Mouse (Mus musculus) CH12.LX (cell line): ENCODE data around the gene Cd40. TPM values are rescaled to one million over a fixed set of nuclear protein-coding genes. Genes with fewer than 3 reads are reported as not detected.

Experiments
- DNase-seq: peaks from one replicate; pipeline ENCODE4 v3.0.0-alpha.2; 2013; ENCODE audit errors: extremely low read depth
- H3K27ac ChIP-seq: 2 replicates; pipeline ENCODE4 v1.5.1; 2012; ENCODE audit warnings: low read depth, mild to moderate bottlenecking, control low read depth, moderate library complexity; ENCODE audit not compliant: insufficient read depth
- H3K27me3 ChIP-seq: replicated peaks from 2 replicates; pipeline ENCODE3; 2012; ENCODE audit warnings: inconsistent platforms
- H3K36me3 ChIP-seq, 2 experiments: replicated peaks in 1 of 2; 2 replicates each; pipeline versions ENCODE3 to v1.6.1; 2012; ENCODE audit warnings: inconsistent platforms in 1 of 2, low read length in 1 of 2, mild to moderate bottlenecking in 1 of 2, mixed read lengths in 1 of 2, moderate library complexity in 1 of 2; ENCODE audit not compliant: control insufficient read depth in 1 of 2, insufficient read depth in 1 of 2
- H3K4me1 ChIP-seq, 2 experiments: 2 replicates each; pipeline ENCODE4 v1.6.1; 2012; ENCODE audit warnings: inconsistent platforms in 1 of 2, moderate library complexity in 1 of 2; ENCODE audit not compliant: insufficient read depth in 2 of 2, control insufficient read depth in 1 of 2
- H3K4me2 ChIP-seq: 2 replicates; pipeline ENCODE4 v1.6.1; 2012; ENCODE audit warnings: low read depth, mild to moderate bottlenecking, control low read depth; ENCODE audit not compliant: poor library complexity, insufficient read depth, severe bottlenecking
- H3K4me3 ChIP-seq, 3 experiments: fragments of 150-350 bp in 1 of 3; sonication (generic) in 1 of 3; replicated peaks in 1 of 3; 2 replicates each; pipeline versions ENCODE3 to v1.5.1; 2011 to 2012; ENCODE audit warnings: low read depth in 2 of 3, low read length in 2 of 3, mild to moderate bottlenecking in 2 of 3, moderate library complexity in 2 of 3, control low read depth in 1 of 3, improper control_type of control experiment in 1 of 3, inconsistent platforms in 1 of 3, mixed read lengths in 1 of 3; ENCODE audit not compliant: poor library complexity in 1 of 3
- H3K79me2 ChIP-seq: replicated peaks from 2 replicates; pipeline ENCODE4 v1.6.1; 2012; ENCODE audit warnings: mild to moderate bottlenecking, moderate library complexity; ENCODE audit not compliant: control insufficient read depth, poor library complexity, insufficient read depth, severe bottlenecking; ENCODE audit errors: extremely low read depth
- H3K9ac ChIP-seq: 2 replicates; pipeline ENCODE4 v1.6.1; 2012; ENCODE audit warnings: low read depth, mild to moderate bottlenecking, control low read depth, moderate library complexity; ENCODE audit not compliant: insufficient read depth
- H3K9me3 ChIP-seq: replicated peaks from 2 replicates; pipeline ENCODE3; 2012; ENCODE audit warnings: low read length, inconsistent platforms, mixed read lengths
- CHD1 ChIP-seq: IDR thresholded peaks from 2 replicates; pipeline ENCODE4 v1.6.1; 2012; ENCODE audit warnings: low read depth, low read length, improper control_type of control experiment, inconsistent platforms
- CTCF ChIP-seq, 2 experiments: IDR thresholded peaks in 1 of 2; conservative IDR thresholded peaks in 1 of 2; 2 replicates each; pipeline ENCODE4 v1.5.1; 2011 to 2012; ENCODE audit warnings: low read depth in 2 of 2, low read length in 2 of 2, improper control_type of control experiment in 1 of 2, inconsistent platforms in 1 of 2, mild to moderate bottlenecking in 1 of 2, moderate library complexity in 1 of 2
- E2F4 ChIP-seq: IDR thresholded peaks from 2 replicates; pipeline ENCODE4 v1.6.1; 2011; ENCODE audit warnings: low read depth, low read length, improper control_type of control experiment; ENCODE audit not compliant: insufficient replicate concordance
- EP300 ChIP-seq: IDR thresholded peaks from 2 replicates; pipeline ENCODE4 v1.6.1; 2011; ENCODE audit warnings: low read length, improper control_type of control experiment
- ETS1 ChIP-seq: conservative IDR thresholded peaks from 2 replicates; pipeline ENCODE4 v1.6.1; 2012; ENCODE audit warnings: low read depth, mild to moderate bottlenecking, inconsistent platforms, low read length, improper control_type of control experiment, moderate library complexity
- HCFC1 ChIP-seq: IDR thresholded peaks from 2 replicates; pipeline ENCODE4 v1.6.1; 2012; ENCODE audit warnings: low read depth, mild to moderate bottlenecking, inconsistent platforms, low read length, improper control_type of control experiment
- KAT2A ChIP-seq: IDR thresholded peaks from 2 replicates; pipeline ENCODE4 v1.6.1; 2012; ENCODE audit warnings: low read length, improper control_type of control experiment, inconsistent platforms; ENCODE audit not compliant: insufficient replicate concordance
- MAX ChIP-seq: IDR thresholded peaks from 2 replicates; pipeline ENCODE4 v1.6.1; 2011; ENCODE audit warnings: low read length, improper control_type of control experiment
- MYC ChIP-seq: IDR thresholded peaks from 2 replicates; pipeline ENCODE4 v1.6.1; 2011; ENCODE audit warnings: low read depth, mild to moderate bottlenecking, improper control_type of control experiment, low read length
- NELFE ChIP-seq: IDR thresholded peaks from 2 replicates; pipeline ENCODE4 v1.6.1; 2011; ENCODE audit warnings: low read depth, low read length, improper control_type of control experiment
- POLR2A ChIP-seq: IDR thresholded peaks from 2 replicates; pipeline ENCODE4 v1.6.1; 2011; ENCODE audit warnings: low read depth, mild to moderate bottlenecking, improper control_type of control experiment, low read length
- RAD21 ChIP-seq: IDR thresholded peaks from 2 replicates; pipeline ENCODE4 v1.6.1; 2011; ENCODE audit warnings: low read depth, mild to moderate bottlenecking, low read length, improper control_type of control experiment, moderate library complexity
- RCOR1 ChIP-seq: conservative IDR thresholded peaks from 2 replicates; pipeline ENCODE4 v1.6.1; 2012; ENCODE audit warnings: low read depth, mild to moderate bottlenecking, inconsistent platforms, low read length, improper control_type of control experiment
- SIN3A ChIP-seq: IDR thresholded peaks from 2 replicates; pipeline ENCODE4 v1.6.1; 2012; ENCODE audit warnings: low read length, improper control_type of control experiment, inconsistent platforms
- UBTF ChIP-seq: IDR thresholded peaks from 2 replicates; pipeline ENCODE4 v1.6.1; 2012; ENCODE audit warnings: low read depth, mild to moderate bottlenecking, inconsistent platforms, low read length, improper control_type of control experiment, moderate library complexity
- USF1 ChIP-seq: IDR thresholded peaks from 2 replicates; pipeline ENCODE4 v1.6.1; 2014; ENCODE audit warnings: low read depth, mild to moderate bottlenecking, inconsistent platforms, low read length, improper control_type of control experiment
- USF2 ChIP-seq: conservative IDR thresholded peaks from 2 replicates; pipeline ENCODE4 v1.6.1; 2011; ENCODE audit warnings: low read depth, low read length, improper control_type of control experiment
- ZKSCAN1 ChIP-seq: IDR thresholded peaks from 2 replicates; pipeline ENCODE4 v1.6.1; 2012; ENCODE audit warnings: low read depth, inconsistent platforms, low read length, improper control_type of control experiment, borderline replicate concordance
- ZNF384 ChIP-seq: IDR thresholded peaks from 2 replicates; pipeline ENCODE4 v1.6.1; 2012; ENCODE audit warnings: low read depth, low read length, improper control_type of control experiment, inconsistent platforms
- dilution Hi-C: fragments of 300-500 bp; cut with MboI; formaldehyde crosslinking; loops from 2 replicates; pipeline ENCODE4 v1.14.3; 2020; ENCODE audit warnings: low sequenced_read_pairs; ENCODE audit not compliant: extremely low pct_unique_long_range_greater_than_20kb, extremely low pct_ligation_motif_present
- in situ Hi-C: fragments of 300-500 bp; cut with MboI; formaldehyde crosslinking; loops from 3 replicates; pipeline ENCODE4 v1.14.3; 2019; ENCODE audit warnings: low sequenced_read_pairs, low pct_ligation_motif_present, low pct_unique_long_range_greater_than_20kb, mixed read lengths
- polyA plus RNA-seq: library from polyadenylated mRNA; unstranded; fragments of >175 nt; gene quantifications from 2 replicates; pipeline ENCODE4 v1.2.1, GENCODE M21; 2012; ENCODE audit warnings: low read depth; ENCODE audit not compliant: insufficient read length
- total RNA-seq, 2 experiments: library from RNA; depleted of rRNA; stranded (reverse); fragments of 300-350 nt in 1 of 2; fragments of >200 nt in 1 of 2; gene quantifications; 2 replicates each; pipeline ENCODE4 v1.2.3; 2012 to 2014

Cd40 gene
- total and polyA plus RNA-seq, 3 experiments, result 146 to 223 (median 147) TPM

GRCm38 (mm10) chr2:165100749-165101148, 45.3 kb downstream of the Cd40 start:
- dilution Hi-C loops, result no loop called here
- no peaks in the 10 kb centered on the region for H3K36me3 ChIP-seq
- no peak overlapping the region for H3K27ac ChIP-seq
- H3K27me3 ChIP-seq, result peaks cover 93% of the 10 kb centered on the region
- in situ Hi-C loops, result no loop called here
- no peaks in the 10 kb centered on the region for H3K9me3 ChIP-seq
- no peak overlapping the region for H3K4me2 ChIP-seq
- no peak for DNase-seq
- H3K4me1 ChIP-seq, result no peaks in the 10 kb centered on the region
- no peak overlapping the region for H3K9ac ChIP-seq
- no peak overlapping the region for H3K4me3 ChIP-seq
- TF ChIP-seq USF1, result no peak
- TF ChIP-seq ETS1, result no peak
- no peak for TF ChIP-seq USF2
- no peak for TF ChIP-seq POLR2A
- no peak for TF ChIP-seq NELFE
- no peak for TF ChIP-seq ZNF384
- no peak for TF ChIP-seq E2F4
- no peak for TF ChIP-seq ZKSCAN1
- no peak for TF ChIP-seq SIN3A
- TF ChIP-seq UBTF, result no peak
- TF ChIP-seq RCOR1, result no peak
- no peaks in the 10 kb centered on the region for H3K79me2 ChIP-seq

- Histone ChIP-seq H3K4me2 (no peak overlapping the region), H3K4me1 (peaks cover 4 to 7% of the 10 kb centered on the region in 2 experiments; a peak in 2 of 4 replicates), H3K79me2 (no peaks in the 10 kb centered on the region), H3K4me3 (no peak overlapping the region), H3K27ac (no peak overlapping the region), H3K9me3 (no peaks in the 10 kb centered on the region), H3K9ac (no peak overlapping the region), H3K36me3 (no peaks in the 10 kb centered on the region), H3K27me3 (peaks cover 90% of the 10 kb centered on the region)
- TF ChIP-seq MAX (no peak), MYC (no peak), RAD21 (no peak), UBTF (no peak), EP300 (no peak), HCFC1 (no peak), KAT2A (no peak), RCOR1 (no peak), USF2 (no peak), ZKSCAN1 (no peak), SIN3A (no peak), CTCF (conservative IDR thresholded peaks at IDR 0.05 in 1 of 2, IDR thresholded peaks at IDR 0.05 in 1 of 2; ENCODE audit: low read depth in 2 of 2, low read length in 2 of 2) (no peak), CHD1 (no peak)
- dilution Hi-C loops, result no loop called here
- DNase-seq, result no peak
- in situ Hi-C loops, result no loop called here
Observed at GRCm38 (mm10) chr2:165102920-165103319, 47.5 kb downstream of the Cd40 start.
